In the genomic region with DNA sequence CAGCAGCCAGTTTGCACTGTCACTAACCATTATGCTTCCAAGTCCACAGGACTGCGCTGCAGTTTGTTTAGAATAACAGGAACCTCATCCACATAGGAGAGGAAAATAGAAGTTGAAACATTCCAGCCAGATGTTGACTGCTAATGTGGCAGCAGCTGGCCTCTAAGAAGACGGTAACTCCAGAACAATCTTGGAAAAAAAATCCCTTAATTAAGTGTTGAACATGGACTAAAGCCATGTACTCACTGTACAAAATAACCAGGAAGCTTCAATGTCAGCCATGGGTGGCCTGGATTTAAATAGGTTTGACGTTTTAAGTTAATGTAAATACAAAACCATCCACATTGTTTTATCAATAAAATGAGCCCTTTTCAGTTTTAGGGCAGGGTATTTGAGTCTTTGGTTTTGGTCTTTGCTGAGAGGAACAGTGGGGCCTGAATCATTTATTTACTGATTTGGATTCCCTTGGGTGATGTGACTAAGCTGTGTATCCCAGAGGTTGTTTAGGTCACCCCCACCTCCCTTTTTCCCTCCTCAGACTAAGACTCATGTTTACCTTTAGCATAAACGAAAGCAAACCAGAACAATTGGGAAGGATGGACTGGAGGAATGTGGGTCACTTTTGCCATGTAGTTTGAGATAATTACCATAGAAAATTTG, we compare ENCODE assay signal across 15 mouse cellular contexts.
"Had no signal": no experiment of that assay in that cellular context is flagged by ENCODE, and none has a peak within 500 bp of the region (broad histone marks: within the 10 kb centered on the region; RNA-seq: fewer than 3 reads in every experiment).

No protein-coding gene starts in this region.

- H3K4me2 ChIP-seq: neural tube, embryonic 15.5 days; stomach, embryonic 15.5 days had no signal

- H3K36me3 ChIP-seq: neural tube, embryonic 15.5 days; stomach, embryonic 15.5 days had no signal

- H3K9me3 ChIP-seq: neural tube, embryonic 15.5 days; stomach, embryonic 15.5 days had no signal

- DNase-seq: retina, postnatal 1 day; right cerebral cortex, adult 18-20 months; right cerebral cortex, postnatal 14 days; right cerebral cortex, postnatal 25 days; right cerebral cortex, postnatal 4 days; spleen, adult 18-20 months; thymus, adult 18-20 months; thymus, adult 2 months; thymus, postnatal 14 days; thymus, postnatal 25 days; thymus, postnatal 36 days; thymus, postnatal 4 days had no signal

- H3K4me3 ChIP-seq: neural tube, embryonic 15.5 days; stomach, embryonic 15.5 days had no signal

- H3K4me1 ChIP-seq: neural tube, embryonic 15.5 days; stomach, embryonic 15.5 days had no signal

- H3K27ac ChIP-seq: neural tube, embryonic 15.5 days; stomach, embryonic 15.5 days; stomach, postnatal 0 days had no signal

- H3K27me3 ChIP-seq: neural tube, embryonic 15.5 days; stomach, embryonic 15.5 days had no signal

- H3K9ac ChIP-seq: neural tube, embryonic 15.5 days; stomach, embryonic 15.5 days had no signal
